Mouse (Mus musculus) mouse trophoblast stem cell (cell line): ENCODE measurements around the gene Nfia.

ENCODE experiments used
- in situ Hi-C, 2 experiments: fragments of 300-500 bp; cut with MseI, MboI; formaldehyde crosslinking; loops; 2 replicates in 1 of 2; 3 replicates in 1 of 2; pipeline ENCODE4 v1.15.1; 2025

The Nfia gene

GRCm38 (mm10) chr4:97862379-97862778, 89.8 kb downstream of the Nfia start:
- in situ Hi-C loops: no loop called here

DNA sequence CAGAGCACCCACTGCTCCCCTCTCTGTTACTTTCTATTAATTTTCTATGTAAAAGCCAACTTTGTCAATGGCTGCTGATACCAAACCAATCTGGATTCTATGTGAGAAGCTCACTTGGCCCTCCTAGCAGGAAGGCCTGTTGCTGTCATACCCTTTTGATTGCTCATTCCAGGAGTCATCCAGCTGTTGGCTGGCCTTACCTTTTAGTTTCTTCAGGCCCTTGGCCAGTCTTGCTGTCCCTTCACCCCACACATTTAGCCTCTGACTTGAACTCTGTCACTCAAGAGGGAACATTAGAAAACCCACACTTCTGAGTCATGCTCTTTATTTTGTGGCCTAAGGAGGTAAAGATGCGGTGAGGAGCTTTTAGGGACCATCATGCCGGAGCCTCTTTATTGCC, 91.7 kb downstream of the Nfia start:
- in situ Hi-C loops: no loop called here

DNA sequence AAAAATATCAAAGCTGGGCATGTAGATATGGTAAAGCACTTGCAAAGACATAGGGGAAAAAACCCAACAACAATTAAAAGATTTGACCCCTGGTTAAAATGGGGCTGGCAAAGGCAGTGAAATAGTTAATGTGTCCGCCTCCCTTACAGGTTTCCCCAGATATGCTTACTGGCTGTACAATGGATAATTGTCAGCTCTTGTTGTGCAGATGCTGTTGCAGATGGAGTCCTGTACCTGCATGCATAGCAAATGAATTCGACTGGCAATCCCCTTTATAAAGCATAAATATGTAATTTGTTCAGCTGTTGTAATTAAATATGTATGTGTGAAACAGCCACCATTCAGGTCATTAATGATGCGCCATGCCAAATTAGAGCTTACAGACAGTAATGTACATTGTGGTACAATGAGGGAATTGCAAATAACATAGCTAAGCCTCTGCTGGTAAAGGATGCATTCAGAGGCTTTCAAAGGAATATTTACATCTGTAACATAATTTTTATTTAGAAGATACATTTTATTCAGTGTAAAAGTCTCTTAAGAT, 92.9 kb downstream of the Nfia start:
- in situ Hi-C loops: no loop called here

DNA sequence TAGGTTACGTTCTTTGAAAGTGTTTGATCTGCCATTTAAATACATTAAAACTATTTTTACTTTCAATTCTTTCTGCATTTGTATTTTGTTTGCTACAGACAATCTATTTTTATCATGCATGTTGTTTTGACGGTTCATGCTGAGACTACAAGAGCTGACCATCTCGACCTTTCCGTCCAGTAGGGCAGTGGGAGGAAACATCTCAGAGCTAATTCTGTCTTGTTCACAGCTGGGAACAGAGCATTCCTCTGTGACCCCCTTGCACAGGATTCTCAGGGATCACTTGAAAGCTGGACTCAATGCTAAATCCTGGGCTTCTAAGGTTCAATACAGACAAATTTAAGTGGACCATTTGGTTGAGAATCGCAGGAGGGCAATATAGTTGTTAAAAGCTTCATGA, 93.9 kb downstream of the Nfia start:
- in situ Hi-C loops: no loop called here

GRCm38 (mm10) chr4:97868307-97868937, 95.9 kb downstream of the Nfia start:
- in situ Hi-C loops: no loop called here

- in situ Hi-C loops: no loop called here
These were observed 96.5 kb downstream of the Nfia start for GRCm38 (mm10) chr4:97868938-97869440.

GRCm38 (mm10) chr4:97869451-97869850, 96.9 kb downstream of the Nfia start:
- in situ Hi-C loops: no loop called here

- in situ Hi-C loops: no loop called here
These were observed 99.4 kb downstream of the Nfia start for GRCm38 (mm10) chr4:97871770-97872439.

DNA sequence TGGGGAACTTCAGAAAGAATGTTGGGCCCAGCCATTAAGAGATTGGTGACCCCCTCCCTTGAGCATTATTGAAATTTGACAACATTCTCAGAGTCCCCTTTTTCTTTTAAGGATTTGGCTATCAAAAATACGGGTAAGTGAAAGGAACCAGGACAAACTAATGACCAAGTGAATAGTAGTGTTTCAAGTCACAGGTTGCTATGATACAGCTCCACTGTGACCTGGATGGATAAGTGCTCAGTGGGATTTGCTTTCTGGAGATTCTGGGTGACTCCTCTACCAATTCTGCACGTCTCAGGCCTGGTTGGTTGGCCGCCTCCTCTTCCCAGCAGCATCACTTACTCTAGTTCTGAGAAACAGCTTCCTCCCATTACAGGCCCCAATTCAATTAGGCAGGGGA, 102.4 kb downstream of the Nfia start:
- in situ Hi-C loops: no loop called here

DNA sequence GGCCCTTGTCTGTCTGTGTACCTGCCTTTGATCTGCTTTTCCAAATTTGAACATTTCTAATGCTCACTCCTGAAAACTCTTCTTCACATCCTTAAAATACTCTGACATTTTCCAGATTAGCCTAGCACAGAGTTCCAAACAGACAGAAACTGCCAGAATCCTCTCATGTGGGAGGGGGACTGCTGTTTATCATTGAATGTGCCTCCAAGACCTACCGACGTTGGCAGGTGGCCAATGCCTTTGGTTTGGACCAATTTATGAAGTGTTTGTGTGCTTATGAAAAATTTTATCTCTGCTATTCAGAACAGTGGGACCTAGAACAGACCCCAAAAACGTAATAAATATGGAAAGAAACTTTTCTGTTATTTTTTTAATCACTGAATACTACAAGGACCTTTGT, 103.4 kb downstream of the Nfia start:
- in situ Hi-C loops: no loop called here

GRCm38 (mm10) chr4:97879696-97880095, 107.2 kb downstream of the Nfia start:
- in situ Hi-C loops: no loop called here

GRCm38 (mm10) chr4:97880120-97881055, 107.9 kb downstream of the Nfia start:
- in situ Hi-C loops: no loop called here

DNA sequence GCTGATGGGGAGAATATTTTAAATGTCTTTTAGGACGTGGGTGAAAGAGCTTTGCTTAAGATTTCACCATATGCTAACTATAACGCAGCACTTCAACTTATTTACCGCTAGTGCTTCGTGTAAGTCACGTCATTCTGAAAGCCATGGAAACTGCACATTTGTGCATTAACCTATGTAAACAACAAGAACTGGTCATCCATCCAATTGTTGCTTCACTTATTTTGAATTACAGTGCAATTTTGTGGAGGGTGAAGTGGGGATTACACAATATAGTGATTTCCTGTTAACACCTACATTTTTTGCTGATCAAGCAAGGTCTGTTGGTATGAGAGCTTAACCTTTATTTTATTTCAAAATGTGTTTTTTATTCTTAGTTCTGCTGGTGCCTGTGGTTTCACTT, 113.0 kb downstream of the Nfia start:
- in situ Hi-C loops: no loop called here

DNA sequence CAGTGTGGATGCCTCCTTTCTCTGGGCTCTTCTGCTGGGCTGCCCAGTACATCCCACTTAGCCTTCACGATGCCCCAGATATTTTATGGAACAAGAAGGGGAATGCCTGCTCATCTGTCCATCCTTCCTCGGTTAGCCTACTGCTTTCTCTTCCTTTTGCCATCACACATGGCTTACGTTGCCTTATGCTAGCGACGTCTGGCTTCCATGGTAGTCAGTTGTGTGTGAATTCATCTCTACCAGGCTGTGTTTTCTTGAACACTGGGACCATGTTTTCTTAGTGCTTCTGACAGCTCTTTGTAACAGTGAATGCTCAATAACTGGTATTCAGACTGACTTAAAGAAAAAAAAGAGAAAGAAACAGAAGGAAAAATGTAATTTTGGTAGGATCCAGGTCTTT, 113.7 kb downstream of the Nfia start:
- in situ Hi-C loops: no loop called here

- in situ Hi-C loops: no loop called here
These were observed 114.7 kb downstream of the Nfia start for GRCm38 (mm10) chr4:97887228-97887627.

GRCm38 (mm10) chr4:97891063-97891462, 118.5 kb downstream of the Nfia start:
- in situ Hi-C loops: no loop called here

GRCm38 (mm10) chr4:97891611-97892010, 119.1 kb downstream of the Nfia start:
- in situ Hi-C loops: no loop called here

DNA sequence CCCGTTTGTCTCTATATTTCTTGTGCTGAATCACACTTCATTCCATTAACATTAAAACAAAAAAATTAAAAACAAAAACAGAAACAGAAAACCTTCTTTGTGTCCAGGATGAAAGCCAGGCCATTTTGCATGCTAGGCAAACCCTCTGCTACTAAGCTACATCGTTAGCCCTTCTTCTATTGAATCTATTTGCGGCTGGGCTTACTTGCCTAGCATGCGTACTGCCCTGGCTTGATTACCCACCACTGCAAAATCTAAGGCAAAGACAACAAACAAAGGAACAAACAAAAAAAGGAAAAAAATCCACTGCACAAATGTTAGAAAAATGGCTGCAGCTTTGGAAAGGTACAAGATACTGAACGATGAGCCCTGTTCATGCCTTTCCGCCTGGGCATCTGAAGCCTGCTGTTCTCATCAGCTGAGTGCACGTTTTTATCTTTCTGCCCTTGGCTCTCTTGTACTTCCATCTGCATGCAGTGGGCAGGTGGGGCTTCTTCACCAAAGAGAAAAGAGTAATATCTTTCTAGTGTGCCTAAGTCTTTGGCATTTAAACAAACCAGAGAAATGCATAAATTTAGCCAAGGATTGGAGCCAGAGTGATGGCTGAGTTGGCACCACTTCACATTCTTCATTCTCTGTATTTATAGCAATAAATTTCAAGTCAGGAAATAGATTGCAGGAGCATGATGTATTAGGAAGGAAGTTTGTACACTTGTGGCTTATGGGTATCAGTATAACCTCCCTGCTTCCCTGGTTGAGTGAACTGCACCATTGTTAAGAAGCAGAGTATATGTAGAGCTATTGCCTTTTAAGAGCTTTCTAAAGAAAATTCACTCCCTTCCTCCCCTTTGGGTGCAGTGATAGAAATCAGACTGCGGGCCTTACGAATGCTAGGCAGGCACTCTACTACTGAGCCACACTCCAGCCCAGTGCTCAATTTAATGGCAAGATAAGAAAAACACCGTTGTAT, 121.7 kb downstream of the Nfia start:
- in situ Hi-C loops: no loop called here

DNA sequence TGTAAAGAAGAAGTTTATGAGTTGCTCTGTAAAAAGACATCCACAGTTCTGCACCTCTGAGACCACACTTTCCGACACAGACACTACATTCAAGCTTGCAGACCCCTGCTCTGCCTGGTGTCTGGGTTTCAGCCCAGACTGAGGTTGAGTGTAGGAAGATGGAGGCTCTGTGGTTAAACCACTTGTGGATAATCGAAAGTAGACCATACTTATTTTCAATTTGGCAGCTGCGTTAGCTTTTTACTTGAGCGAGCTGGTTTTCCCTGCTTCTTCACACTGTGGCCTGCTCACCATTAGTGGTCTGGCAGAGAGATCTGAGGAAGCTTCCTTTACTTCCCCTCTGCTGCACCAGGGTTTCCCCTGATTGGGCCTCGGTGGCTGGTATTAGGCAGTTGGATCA, 123.4 kb downstream of the Nfia start:
- in situ Hi-C loops: no loop called here

DNA sequence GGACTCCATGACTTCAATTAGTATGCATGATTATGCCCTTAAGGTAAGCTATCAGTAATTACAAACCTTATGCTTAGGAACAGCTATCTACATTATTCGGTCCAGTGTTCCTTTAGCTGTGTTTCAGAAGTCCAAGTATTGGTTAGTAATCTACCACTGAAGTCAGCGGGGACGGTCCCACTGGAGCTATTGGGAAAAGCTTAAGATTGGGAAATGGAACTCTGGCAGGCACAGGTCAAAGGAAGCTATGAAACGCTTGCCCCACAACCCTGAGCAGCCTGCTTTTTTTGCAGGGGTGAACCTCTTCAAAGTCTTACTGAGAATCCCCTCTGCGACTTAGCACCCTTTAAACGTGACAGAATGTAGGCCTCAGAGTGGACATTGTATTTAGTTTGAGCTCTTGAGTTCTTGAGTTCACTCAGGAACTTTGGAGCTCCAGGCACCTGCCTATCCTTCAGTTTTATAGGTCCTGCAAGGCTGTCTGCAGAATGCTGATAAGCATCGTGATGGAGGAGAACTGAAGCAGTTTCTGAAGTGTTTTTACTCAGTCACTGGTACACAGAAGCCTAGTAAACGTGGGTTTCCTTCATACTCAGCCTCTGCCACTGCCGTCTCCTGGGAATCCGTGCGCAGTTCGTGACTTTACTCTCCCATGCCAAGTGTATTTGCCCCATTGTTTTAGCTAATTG, 127.9 kb downstream of the Nfia start:
- in situ Hi-C loops: no loop called here
